Mouse (Mus musculus) layer of hippocampus, adult 2 months (tissue): ENCODE measurements around the gene Mapk8ip1. TPM values are rescaled to one million over a fixed set of nuclear protein-coding genes. Genes with fewer than 3 reads are reported as not detected.
A peak's percentile ranks its signal among the peaks of the same experiment; 100 is the strongest.

ENCODE experiments used
- DNase-seq, 2 experiments: peaks; one replicate each; pipeline ENCODE4 v3.0.0; 2022; ENCODE audit warnings: low spot score in 2 of 2
- H3K27ac ChIP-seq: fragments of 200-600 bp; 2 replicates; pipeline ENCODE4 v1.8.1; 2022
- H3K4me3 ChIP-seq: fragments of 200-600 bp; 2 replicates; pipeline ENCODE4 v1.8.1; 2022; ENCODE audit warnings: mild to moderate bottlenecking
- CTCF ChIP-seq: fragments of 200-600 bp; conservative IDR thresholded peaks from 2 replicates; pipeline ENCODE4 v1.8.1; 2022; ENCODE audit warnings: antibody characterized with exemption, mild to moderate bottlenecking, moderate library complexity
- total RNA-seq, 2 experiments: library from RNA; stranded (reverse); gene quantifications; 2 replicates each; pipeline ENCODE4 v1.2.3; 2021

The Mapk8ip1 gene
- total RNA-seq, 2 experiments from 2014 or later: 338 to 354 TPM

GRCm38 (mm10) chr2:92372767-92373436 lies 28.2 kb downstream of the Mapk8ip1 start:
- Histone ChIP-seq H3K27ac (no peak overlapping the region; the same call in 1 of the 2 replicates), H3K4me3 (no peak overlapping the region)
- DNase-seq: no peak
- TF ChIP-seq CTCF: no peak

GRCm38 (mm10) chr2:92371971-92372690 lies 28.9 kb downstream of the Mapk8ip1 start:
- no peak overlapping the region for H3K4me3 ChIP-seq
- no peak for DNase-seq
- no peak overlapping the region for H3K27ac ChIP-seq
- TF ChIP-seq CTCF: no peak

GRCm38 (mm10) chr2:92370821-92371805 lies 29.9 kb downstream of the Mapk8ip1 start:
- Histone ChIP-seq H3K27ac (no peak overlapping the region), H3K4me3 (peak overlapping the region; percentile 26; the same call in 1 of the 2 replicates)
- TF ChIP-seq CTCF: peak; percentile 10
- no peak for DNase-seq

DNA sequence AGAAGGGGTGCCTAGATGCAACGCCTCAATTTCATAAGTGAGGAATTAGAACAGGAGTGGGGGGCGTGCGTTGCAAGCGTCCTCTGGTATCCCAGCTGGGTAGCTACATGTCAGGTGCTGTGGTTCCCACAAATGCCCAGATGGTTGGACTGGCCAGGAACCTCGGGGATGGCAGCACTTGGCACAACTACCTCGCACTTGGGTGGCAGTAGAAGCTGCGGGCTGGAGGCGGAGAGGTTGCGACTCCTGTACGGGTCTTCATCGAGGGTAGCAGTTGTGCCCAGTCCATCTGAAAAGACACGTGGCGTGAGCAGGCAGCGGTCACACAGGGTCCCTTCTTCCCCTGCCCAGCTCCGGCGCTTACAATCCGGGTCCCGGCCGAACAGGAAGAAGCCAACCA lies 30.7 kb downstream of the Mapk8ip1 start:
- TF ChIP-seq CTCF: no peak
- Histone ChIP-seq H3K4me3 (peak overlapping the region; percentile 26; the same call in 1 of the 2 replicates), H3K27ac (no peak overlapping the region)
- no peak for DNase-seq

DNA sequence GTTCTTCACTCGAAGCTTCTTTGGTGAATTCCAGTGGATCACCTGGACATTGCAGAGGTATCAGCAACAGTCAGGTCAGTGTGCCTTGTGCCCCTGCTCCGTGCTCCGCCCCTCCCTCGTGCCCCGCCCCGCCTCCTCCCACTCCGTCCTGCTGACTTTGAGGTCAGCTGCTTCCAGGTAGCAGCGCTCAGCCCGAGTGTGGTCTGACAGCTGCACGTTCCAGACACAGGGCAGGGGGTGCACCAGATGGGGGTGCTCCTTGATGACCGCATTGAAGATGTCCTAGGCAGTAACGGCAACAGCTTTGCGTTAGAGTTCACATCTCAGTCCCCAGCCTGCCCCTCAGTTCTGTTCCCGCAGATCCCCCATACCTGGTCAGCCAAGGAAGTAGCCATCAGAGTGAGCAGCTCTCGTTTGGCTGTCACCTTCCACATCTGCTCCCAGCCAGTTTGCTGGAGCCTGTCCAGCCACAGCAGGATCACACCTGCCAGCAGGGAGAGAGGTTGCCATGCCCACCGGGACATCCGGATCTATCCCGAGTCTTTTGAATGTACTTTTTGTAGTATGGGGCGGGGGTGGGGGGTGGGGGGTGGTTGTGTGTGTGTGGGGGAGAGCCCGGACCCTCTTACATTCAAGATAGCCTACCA lies 33.6 kb downstream of the Mapk8ip1 start:
- no peak for DNase-seq

DNA sequence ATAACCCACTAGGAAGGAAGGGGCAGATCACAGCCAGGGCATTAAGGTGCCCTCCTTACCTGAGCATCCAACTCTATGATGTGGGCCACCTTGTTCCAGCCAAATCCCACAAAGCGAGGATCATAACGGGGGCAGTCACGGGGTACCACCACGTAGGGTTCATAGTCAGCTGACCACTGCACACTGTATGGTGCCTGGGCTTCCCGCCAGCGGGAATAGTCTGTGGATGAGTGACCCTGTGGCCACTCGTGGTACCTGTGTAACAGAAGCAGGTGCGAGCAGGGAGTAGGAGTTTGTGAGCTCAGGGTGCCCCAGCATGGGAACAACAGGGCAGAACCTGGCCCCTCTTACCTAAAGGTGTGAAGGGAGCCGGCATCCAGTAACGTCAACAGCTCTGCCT lies 35.5 kb downstream of the Mapk8ip1 start:
- TF ChIP-seq CTCF: no peak
- DNase-seq: no peak

More for the DNA sequence above, 33.6 kb downstream of the Mapk8ip1 start:
- no peak for TF ChIP-seq CTCF
- H3K27ac ChIP-seq: no peak overlapping the region
- H3K4me3 ChIP-seq: no peak overlapping the region

GRCm38 (mm10) chr2:92364086-92364485 lies 37.0 kb downstream of the Mapk8ip1 start:
- no peak for TF ChIP-seq CTCF
- H3K27ac ChIP-seq: no peak overlapping the region
- DNase-seq: no peak
- no peak overlapping the region for H3K4me3 ChIP-seq

More for the DNA sequence above, 35.5 kb downstream of the Mapk8ip1 start:
- Histone ChIP-seq H3K4me3 (no peak overlapping the region), H3K27ac (no peak overlapping the region)

DNA sequence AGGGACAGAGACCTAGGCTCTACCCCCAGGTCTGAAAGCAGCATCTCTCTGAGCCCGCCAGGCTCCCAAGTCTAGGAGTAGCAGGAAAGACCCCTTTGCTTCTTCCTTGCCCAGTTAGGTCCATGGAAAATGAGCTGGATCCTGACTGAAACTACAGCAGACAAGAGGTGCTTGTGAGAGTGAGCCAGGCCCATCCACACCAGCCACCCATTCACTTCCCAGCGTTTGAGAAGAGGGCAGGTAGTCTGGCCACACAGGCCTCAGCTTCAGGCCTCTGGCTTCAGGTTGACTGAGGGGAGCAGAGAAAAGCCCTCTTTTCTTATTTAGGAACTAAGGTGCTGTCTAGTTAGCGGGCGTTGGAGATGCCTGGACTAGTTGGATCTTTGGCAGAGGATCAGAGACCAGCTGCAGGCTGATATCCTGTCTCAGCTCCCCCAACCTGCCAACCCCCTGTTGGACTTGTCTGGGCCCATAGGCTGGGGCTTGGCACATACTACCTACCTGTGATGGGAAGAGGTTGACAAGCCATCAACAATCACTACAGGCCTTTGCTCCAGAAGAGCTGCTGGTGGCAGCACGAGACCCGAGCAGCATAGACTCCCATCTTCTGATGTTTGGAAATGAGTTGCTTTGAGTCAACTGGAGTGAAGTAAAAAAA lies 38.4 kb downstream of the Mapk8ip1 start:
- H3K4me3 ChIP-seq: no peak overlapping the region
- H3K27ac ChIP-seq: no peak overlapping the region
- no peak for TF ChIP-seq CTCF
- DNase-seq: no peak

DNA sequence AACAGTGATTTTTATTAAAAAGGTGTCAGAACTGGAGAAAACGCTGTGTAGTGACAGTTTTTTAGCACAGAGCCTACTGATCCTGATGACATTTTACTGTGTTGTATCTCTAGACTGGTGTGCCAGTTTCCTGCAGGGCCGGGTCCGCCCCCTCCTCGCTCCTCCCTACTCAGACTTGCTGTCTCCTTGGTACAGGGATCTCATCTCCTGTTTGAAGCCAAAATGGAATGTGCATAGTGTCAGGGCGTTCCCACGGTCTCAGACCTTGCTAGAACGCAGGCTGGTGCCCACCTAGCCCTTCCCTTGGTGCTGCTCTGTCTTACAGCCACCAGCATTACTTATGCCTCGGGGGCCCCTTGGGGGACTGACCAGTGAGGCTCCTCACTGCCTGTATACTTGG lies 39.3 kb downstream of the Mapk8ip1 start:
- no peak for TF ChIP-seq CTCF
- Histone ChIP-seq H3K27ac (no peak overlapping the region), H3K4me3 (no peak overlapping the region)
- no peak for DNase-seq

DNA sequence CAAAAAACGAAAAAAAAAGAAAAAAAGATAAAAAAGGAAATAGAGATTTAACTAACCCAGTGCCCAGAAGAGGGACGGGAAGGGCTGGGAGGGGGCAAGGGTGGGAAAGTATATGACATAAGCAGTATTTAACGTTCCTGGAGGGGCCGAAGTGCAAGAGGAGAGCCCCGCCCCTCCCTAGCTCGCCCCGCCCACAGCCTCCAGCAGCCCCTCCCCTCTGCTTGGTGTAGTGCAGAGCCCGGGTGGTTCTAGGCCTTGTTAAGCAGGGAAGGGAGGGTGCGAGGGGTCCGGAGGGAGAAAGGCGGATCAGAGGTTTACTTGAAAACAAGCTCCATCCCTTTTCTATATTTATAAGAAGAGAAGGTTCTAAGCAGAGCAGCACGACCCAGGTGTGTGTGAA lies 40.2 kb downstream of the Mapk8ip1 start:
- no peak for TF ChIP-seq CTCF
- DNase-seq: no peak
- no peak overlapping the region for H3K4me3 ChIP-seq
- H3K27ac ChIP-seq: no peak overlapping the region

DNA sequence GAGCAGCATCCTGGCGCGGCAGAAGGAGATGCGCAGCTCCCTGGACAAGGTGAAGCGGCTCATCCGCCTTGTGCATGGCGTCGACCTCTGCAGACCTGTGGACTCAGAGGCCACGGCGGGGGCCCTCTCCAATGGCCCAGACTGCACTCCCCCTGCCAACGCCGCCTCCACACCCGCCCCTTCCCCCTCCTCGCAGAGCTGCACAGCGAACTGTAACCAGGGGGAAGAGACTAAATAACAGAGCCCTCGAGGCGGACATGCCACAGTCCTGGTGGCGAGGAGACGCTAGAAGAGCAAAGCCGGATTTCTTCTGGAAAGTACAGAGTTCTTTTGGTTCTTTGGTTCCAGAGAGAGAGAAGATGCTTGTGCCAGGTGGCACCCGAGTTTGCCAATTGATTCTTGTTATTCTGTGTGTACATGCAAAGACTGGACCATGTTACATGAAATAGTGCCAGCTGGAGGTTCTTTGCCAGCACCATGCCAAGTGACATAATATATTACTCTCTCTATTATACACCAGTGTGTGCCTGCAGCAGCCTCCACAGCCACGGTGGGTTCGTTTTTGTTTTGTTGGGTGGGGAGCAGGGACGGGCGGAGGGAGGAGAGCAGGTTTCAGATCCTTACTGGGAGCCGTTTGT lies 40.8 kb downstream of the Mapk8ip1 start:
- H3K27ac ChIP-seq: peak overlapping the region; percentile 44
- DNase-seq: no peak
- H3K4me3 ChIP-seq: no peak overlapping the region
- no peak for TF ChIP-seq CTCF

GRCm38 (mm10) chr2:92359301-92359700 lies 41.8 kb downstream of the Mapk8ip1 start:
- no peak for TF ChIP-seq CTCF
- Histone ChIP-seq H3K27ac (peak overlapping the region; percentile 7; the same call in 1 of the 2 replicates), H3K4me3 (no peak overlapping the region)
- DNase-seq: no peak
